Comparison of ENCODE assay signal across 9 mouse cellular contexts in genomic region chr7:29559290-29559689, GRCm38 (mm10). TPM values are rescaled to one million over a fixed set of nuclear protein-coding genes. Genes with fewer than 3 reads are reported as not detected.
A peak's percentile ranks its signal among the peaks of the same experiment; 100 is the strongest.
DNase-seq lines count a peak whose midpoint lies in the region; ATAC-seq and TF ChIP-seq lines count a peak whose summit lies in the region.
"Had no signal": no experiment of that assay in that cellular context is flagged by ENCODE, and none has a peak within 500 bp of the region (broad histone marks: within the 10 kb centered on the region; RNA-seq: fewer than 3 reads in every experiment).

No protein-coding gene starts in this region.

- no peaks in the 10 kb centered on the region for H3K9me3 ChIP-seq in neural tube, embryonic 15.5 days (replicated peaks)

- no peaks in the 10 kb centered on the region for H3K36me3 ChIP-seq in neural tube, embryonic 15.5 days

- 76% methylated on average over 4 of the region's 4 CpGs for WGBS in neural tube, embryonic 15.5 days

- no peaks in the 10 kb centered on the region for H3K27me3 ChIP-seq in neural tube, embryonic 15.5 days (replicated peaks)

- H3K27ac ChIP-seq in gastrocnemius, adult 2 months, result no peak overlapping the region
- no peak overlapping the region for H3K27ac ChIP-seq in neural tube, embryonic 15.5 days (replicated peaks)

- no peaks in the 10 kb centered on the region for H3K4me1 ChIP-seq in neural tube, embryonic 15.5 days

- intact Hi-C loops in gastrocnemius, adult 2 months (cut with DNase I), result no loop called here

- ATAC-seq in neural tube, embryonic 15.5 days (ENCODE audit: low FRiP score), result no peak

- H3K4me2 ChIP-seq in neural tube, embryonic 15.5 days, result no peak overlapping the region

- no peak for DNase-seq in gastrocnemius, adult 2 months
- no peak for DNase-seq in gastrocnemius, postnatal 4 days (ENCODE audit: low spot score in 2 of 2)
- peak; percentile 19 for DNase-seq in neural tube, embryonic 10.5 days (ENCODE audit: extremely low spot score, low spot score)
- peak; percentile 20 for DNase-seq in c-Kit-positive CD71-positive TER-119-positive erythroid progenitor cells, embryonic 14.5 days (ENCODE audit: low spot score)
- DNase-seq in testis, postnatal 10 days (ENCODE audit: low spot score), result peak; percentile 59
- no peak for DNase-seq in adrenal gland, postnatal 25 days
- DNase-seq in gastrocnemius, adult 8-10 months (ENCODE audit: low spot score in 2 of 2), result no peak

- H3K4me3 ChIP-seq in gastrocnemius, adult 2 months, result no peak overlapping the region
- H3K4me3 ChIP-seq in neural tube, embryonic 15.5 days (replicated peaks), result no peak overlapping the region
- H3K4me3 ChIP-seq: erythroblast, embryonic 14.5 days had no signal

- H3K9ac ChIP-seq in neural tube, embryonic 15.5 days (replicated peaks), result no peak overlapping the region

- peak; percentile 38; the same call in 1 of the 2 replicates for TF ChIP-seq CTCF in gastrocnemius, adult 2 months (IDR thresholded peaks at IDR 0.05)

RNA-seq across cellular contexts. Expression of gene Sipa1l3, which starts 40.8 kb away (rescaled TPM):
- 1 to 10 TPM; 7.0 to 9.2 TPM for total RNA-seq in gastrocnemius, adult 2 months (2021)
- total RNA-seq in gastrocnemius, postnatal 4 days (2021), result 10 to 100 TPM; 25.0 to 30.0 TPM
- 20.7 and 22.2 TPM in 2 replicates for polyA plus RNA-seq in neural tube, embryonic 15.5 days (2015; fragmentation: Nextera tagmentation; extraction: Ambion mirVana)
- total RNA-seq in adrenal gland, postnatal 25 days (2021), result 36.3 and 36.6 TPM in 2 replicates
- total RNA-seq in gastrocnemius, adult 8-10 months (2022), result 1 to 10 TPM; 5.3 to 7.0 (median 6.2) TPM

Comparison
In these comparisons a context has a peak if more than half of its experiments do, and no peak if none do; other contexts are left out.
1. DNase-seq: peak in neural tube, embryonic 10.5 days (single experiment), c-Kit-positive CD71-positive TER-119-positive erythroid progenitor cells, embryonic 14.5 days (single experiment) and testis, postnatal 10 days (single experiment); none in gastrocnemius, adult 2 months (single experiment), gastrocnemius, postnatal 4 days (0 of 2), adrenal gland, postnatal 25 days (single experiment) and gastrocnemius, adult 8-10 months (0 of 2).